Mouse (Mus musculus): Measurements from ENCODE around the gene Gm8104. TPM values are rescaled to one million over a fixed set of nuclear protein-coding genes. Genes with fewer than 3 reads are reported as not detected.
"Not testable (repeated sequence)": the region's sequence is repeated elsewhere in the genome, so short reads cannot be mapped to it uniquely, and the experiment has no call there.

Gene Gm8104
- not detected in 2 replicates for total RNA-seq (2021)
- long read RNA-seq, experiment 1, result 0 reads
- long read RNA-seq, experiment 2, result 0 reads

GRCm38 (mm10) chr14:43100301-43100700 is at the start of gene Gm8104:
TSS of gene Gm8104 (plus strand) at chr14:43100601.
- DNase-seq, result not testable (repeated sequence)

GRCm38 (mm10) chr14:43058063-43058462 is 42.3 kb upstream of the Gm8104 start:
- not testable (repeated sequence) for DNase-seq

GRCm38 (mm10) chr14:43060179-43060578 is 40.2 kb upstream of the Gm8104 start:
- DNase-seq, result not testable (repeated sequence)

- DNase-seq, result not testable (repeated sequence)
Observed at GRCm38 (mm10) chr14:43076543-43076942, 23.9 kb upstream of the Gm8104 start, which contains the start of gene Gm8094. TSS of gene Gm8094 (minus strand) at chr14:43076643.

GRCm38 (mm10) chr14:43084936-43085730 is 15.3 kb upstream of the Gm8104 start:
- DNase-seq, result peak; percentile 4

- not testable (repeated sequence) for DNase-seq
Observed at GRCm38 (mm10) chr14:43089103-43089919, 11.1 kb upstream of the Gm8104 start.

- not testable (repeated sequence) for DNase-seq
Observed at GRCm38 (mm10) chr14:43119673-43120072, 19.3 kb downstream of the Gm8104 start.

GRCm38 (mm10) chr14:43126286-43126685 is 25.9 kb downstream of the Gm8104 start:
- not testable (repeated sequence) for DNase-seq

Other genes starting within 250 kb of the Gm8104 start
- gene Gm21977, start 247.1 kb upstream of the Gm8104 start, total RNA-seq (2021), result not detected in 2 replicates
- not detected in 2 replicates for gene Gm8082, start 107.0 kb upstream of the Gm8104 start, total RNA-seq (2021)
- gene Gm10376, start 85.0 kb upstream of the Gm8104 start, total RNA-seq (2021), result not detected in 2 replicates
- not detected in 2 replicates for gene Gm8094, start 24.0 kb upstream of the Gm8104 start, total RNA-seq (2021)
- gene Gm7233, start 79.3 kb downstream of the Gm8104 start, total RNA-seq (2021), result not detected in 2 replicates
- gene Gm8122, start 134.7 kb downstream of the Gm8104 start, total RNA-seq (2021), result not detected in 2 replicates
- not detected in 2 replicates for gene Gm8126, start 158.0 kb downstream of the Gm8104 start, total RNA-seq (2021)
- not detected in 2 replicates for gene Gm9732, start 174.4 kb downstream of the Gm8104 start, total RNA-seq (2021)
- not detected in 2 replicates for gene Gm8127, start 193.2 kb downstream of the Gm8104 start, total RNA-seq (2021)
- gene 1700001F09Rik, start 247.2 kb downstream of the Gm8104 start, total RNA-seq (2021), result not detected in 2 replicates

Data from adrenal gland, postnatal 14 days (tissue).